Mouse (Mus musculus) gastrocnemius, postnatal 36 days (tissue): ENCODE measurements around the gene Limd1. TPM values are rescaled to one million over a fixed set of nuclear protein-coding genes. Genes with fewer than 3 reads are reported as not detected.

Experiments used
- DNase-seq, 2 experiments: peaks; one replicate each; pipeline ENCODE4 v3.0.0; 2022
- intact Hi-C: fragments of 180-260 bp; cut with DNase I; formaldehyde crosslinking; loops from one replicate; pipeline ENCODE4 v1.15.1; 2025
- total RNA-seq, 2 experiments: library from RNA; stranded (reverse); gene quantifications; 2 replicates each; pipeline ENCODE4 v1.2.3; 2021

Limd1 gene
- total RNA-seq, 2 experiments from 2014 or later: 28.4 to 32.1 TPM

DNA sequence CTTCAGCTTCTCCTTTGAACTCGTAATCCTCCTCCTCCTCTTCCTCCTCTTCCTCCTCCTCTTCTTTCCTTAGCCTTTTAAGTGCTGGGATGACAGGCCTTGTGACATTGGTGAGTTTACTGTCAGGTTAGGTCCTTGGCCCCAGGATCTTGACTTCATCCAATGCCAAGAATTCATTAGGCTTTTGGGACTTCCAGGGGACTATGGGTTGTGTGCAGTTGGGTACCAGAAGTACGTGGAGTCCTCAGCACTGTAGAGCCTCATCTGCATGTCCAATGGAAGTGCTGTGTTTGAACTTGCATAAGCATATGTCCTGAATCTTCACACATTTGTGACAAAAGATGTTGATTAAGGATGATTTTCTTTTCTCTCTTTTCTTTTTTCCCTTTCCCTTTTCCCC lies 30.5 kb downstream of the Limd1 start:
- DNase-seq: no peak
- intact Hi-C loops: loop anchor here (5.0 kb wide), 1 partner anchor 57 kb away; no protein-coding TSS in a partner anchor

DNA sequence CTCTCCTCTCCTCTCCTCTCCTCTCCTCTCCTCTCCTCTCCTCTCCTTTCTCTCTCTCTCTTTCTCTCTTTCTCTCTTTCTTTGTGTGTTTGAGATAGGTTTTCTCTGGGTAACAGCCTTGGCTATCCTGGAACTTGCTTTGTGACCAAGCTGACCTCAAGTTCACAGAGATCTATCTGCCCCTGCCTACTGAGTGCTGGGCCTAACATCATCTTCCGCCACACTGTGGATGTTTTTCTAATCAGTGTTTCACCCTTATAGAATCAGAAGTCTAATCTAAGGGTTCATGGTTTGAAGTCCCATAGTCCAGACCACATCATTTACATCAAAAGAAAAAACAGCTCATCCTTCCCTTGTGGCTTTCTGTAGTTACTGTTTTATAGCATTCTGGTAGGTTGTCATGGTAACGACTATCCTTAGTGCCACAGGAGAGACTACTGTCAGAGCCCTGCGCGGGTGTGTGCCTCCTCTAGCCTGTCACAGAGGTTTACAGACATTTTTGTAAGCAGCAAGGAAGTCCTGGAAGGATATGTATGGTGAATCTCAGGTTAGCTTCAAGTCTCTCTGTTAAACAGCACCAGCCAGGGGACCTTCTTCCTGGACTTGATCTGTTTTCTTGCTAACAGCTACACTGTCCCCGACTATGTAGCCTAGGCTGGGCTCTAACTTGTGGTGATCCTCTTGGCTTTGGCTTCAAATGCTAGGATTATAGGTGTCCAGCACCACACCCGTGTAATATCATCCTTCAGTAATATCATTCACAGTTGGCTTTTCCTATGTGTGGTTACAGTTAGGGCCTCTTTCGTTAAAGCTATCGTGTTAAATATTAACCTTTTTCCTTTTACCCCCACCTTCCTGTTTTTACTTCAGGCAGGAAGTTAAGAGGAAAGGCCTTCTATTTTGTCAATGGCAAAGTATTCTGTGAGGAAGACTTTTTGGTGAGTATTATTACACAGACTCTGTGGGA lies 31.4 kb downstream of the Limd1 start:
- intact Hi-C loops: loop anchor here (5.0 kb wide), 1 partner anchor 58 kb away; no protein-coding TSS in a partner anchor
- no peak for DNase-seq

DNA sequence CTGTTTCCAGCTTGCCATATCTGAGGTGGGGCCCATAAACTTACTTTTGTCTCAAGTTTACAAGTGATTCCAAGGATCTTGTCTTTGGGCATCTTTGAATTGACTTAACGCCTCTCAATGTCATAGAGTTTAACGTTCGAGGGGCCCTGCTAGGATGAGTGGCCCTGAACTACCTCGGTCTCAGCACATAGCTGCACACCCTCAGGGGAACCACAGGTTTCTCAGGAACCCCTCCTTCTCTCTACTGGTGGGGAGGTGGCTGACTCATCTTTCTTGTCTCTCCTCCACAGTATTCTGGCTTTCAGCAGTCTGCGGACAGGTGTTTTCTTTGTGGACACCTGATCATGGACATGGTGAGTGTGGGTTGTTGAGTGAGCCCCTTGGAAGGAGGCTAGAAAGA lies 32.4 kb downstream of the Limd1 start:
- intact Hi-C loops: no loop called here
- no peak for DNase-seq

DNA sequence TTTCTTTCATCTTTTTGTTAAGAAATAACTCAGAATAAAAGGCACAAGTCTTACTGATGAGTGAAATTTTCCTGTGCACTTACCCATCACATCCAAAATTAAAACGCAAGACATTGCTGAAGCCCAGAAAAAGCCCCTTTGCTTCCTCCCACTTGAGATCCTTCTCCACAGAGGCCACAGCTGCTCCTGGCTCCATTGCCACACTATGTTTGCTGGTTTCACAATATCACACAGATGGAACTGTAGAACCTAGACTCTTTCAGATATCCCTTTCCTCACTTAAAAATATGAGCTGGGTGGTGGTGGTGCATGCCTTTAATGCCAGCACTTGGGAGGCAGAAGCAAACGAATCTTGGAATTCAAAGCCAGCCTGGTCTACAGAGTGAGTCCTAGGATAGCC lies 34.0 kb downstream of the Limd1 start:
- no peak for DNase-seq
- intact Hi-C loops: no loop called here

DNA sequence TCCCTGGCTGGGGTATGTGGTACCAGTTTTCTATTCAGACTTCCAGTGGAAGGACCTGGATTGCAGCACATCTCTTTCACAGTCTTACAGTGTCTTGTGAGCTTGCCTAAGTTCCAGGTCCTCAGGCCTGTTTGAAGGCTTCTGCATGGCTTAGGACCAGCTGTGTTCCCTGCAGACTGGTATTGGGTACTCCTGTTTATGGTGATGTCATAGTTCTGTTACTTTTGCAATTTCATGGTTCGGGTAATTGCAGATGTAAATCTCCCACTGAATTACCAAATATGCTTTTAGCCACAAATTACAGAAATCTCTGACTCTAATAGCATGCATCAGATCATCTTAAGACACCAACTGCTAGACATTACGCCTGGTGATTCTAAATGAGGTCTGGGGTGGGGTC lies 36.6 kb downstream of the Limd1 start:
- no peak for DNase-seq
- intact Hi-C loops: loop anchor here (5.0 kb wide), 1 partner anchor 258 kb away; no protein-coding TSS in a partner anchor

DNA sequence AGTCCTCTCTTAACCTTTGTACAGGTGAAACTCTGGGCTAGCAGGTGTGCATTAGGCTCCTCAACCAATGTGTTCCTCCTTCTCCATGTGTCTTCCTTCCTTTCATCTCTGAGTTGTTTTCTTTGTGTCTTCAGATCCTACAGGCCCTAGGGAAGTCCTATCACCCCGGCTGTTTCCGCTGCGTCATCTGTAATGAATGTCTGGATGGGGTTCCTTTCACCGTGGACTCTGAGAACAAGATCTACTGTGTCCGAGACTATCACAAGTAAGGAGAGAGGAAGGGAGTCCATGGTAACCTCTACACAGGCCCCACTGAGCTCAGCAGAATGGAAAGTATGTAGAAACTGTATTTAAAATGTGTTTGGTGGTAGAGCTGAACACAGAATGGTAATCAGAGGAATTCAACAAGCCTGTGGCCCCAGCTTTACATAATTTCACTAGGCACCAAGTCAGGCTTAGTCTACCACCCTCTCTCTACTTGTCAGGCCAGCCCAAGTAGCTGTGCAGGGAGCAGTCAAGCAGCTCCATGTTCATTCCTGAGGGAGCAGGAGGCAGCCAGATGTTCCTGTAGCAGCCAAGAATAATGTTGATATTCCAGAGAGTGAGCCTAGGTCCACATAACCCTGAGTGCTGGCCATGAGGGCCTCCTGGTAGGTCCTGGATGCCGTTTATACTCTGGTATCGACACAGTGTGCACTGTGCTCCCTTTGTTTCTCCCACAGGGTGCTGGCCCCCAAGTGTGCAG lies 38.3 kb downstream of the Limd1 start:
- intact Hi-C loops: loop anchor here (5.0 kb wide), 1 partner anchor 260 kb away; no protein-coding TSS in a partner anchor
- DNase-seq: no peak

DNA sequence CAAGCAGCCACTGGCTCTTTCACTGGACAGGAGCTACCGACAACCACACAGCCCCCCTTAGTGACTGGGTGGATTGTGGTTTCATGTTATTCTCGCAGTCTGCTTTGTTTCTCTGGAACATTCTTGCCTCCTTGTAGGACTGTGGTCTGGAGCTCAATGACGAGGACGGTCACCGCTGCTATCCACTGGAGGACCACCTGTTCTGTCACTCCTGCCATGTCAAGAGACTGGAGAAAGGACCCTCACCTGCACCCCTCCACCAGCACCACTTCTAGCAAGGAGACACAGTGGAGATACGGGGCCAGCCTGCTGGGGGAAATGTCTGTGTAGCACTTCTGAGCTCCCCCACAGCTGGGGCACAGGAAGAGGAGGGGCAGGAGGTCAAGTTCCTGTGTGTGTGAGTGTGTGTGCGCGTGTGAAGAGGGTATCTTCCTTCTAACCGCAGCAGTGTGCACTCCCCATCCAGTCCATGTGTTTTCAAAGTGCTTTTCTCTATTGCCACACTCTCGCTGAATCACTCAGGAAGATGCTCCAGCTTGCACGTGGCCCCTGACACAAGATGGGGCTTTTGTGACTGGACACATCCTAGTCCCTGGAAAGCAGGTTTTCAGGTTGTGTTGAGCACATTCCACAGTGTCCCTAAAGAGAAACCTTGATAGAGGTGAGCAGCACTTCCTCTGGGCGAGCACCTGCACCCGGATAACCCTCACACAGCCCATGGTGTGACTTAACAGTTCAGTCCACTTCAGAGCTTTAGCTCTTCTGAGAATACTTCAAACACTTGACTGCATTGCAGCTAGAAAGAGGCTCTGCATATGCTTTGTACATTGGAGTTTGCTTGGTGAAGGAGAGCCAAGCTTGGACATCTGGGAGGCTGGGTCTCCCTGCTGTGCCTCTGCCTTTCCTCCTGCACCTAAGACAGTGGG lies 40.7 kb downstream of the Limd1 start:
- intact Hi-C loops: loop anchor here (5.0 kb wide), 1 partner anchor 262 kb away; no protein-coding TSS in a partner anchor

DNA sequence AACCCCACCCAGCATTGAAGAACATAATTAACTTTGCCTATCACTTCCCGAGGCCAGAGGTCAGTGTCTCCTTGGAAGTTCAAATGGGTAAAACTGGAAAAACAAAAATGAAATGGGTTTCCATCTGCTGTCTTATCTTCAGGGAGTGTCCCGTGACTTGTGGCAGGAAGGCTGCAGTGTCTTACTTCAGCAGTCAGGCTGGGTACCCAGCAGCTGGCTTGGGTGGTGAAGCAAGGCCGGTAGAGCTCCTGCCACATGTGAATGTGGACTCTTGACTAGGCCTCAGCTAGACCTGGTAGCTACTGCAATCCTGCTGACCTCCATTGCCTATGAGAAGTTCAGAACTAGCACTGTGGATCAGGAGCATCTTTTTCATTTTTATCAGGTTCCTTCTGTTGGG lies 42.2 kb downstream of the Limd1 start:
- intact Hi-C loops: loop anchor here (5.0 kb wide), 1 partner anchor 68 kb away; no protein-coding TSS in a partner anchor
- no peak for DNase-seq

More for the DNA sequence above, 40.7 kb downstream of the Limd1 start:
- DNase-seq: no peak

DNA sequence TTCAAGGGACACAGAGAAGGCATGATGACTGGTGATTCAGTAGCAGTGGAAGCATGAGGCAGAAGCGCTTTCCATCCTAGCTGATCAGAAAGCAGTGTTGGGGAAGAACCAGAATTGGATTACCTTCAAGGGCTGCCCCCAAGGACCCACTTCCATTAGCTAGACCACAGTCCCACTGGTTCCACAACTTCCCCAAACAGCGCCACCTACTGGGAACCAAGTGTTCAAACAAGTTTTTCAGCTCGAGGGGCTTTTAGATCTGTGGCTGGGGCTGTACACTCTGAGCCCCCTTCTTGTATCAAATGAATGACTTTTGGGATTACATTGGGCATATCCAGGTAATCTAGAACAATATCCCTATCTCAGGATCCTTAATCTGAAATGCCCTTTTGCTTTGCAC lies 45.2 kb downstream of the Limd1 start:
- intact Hi-C loops: loop anchor here (5.0 kb wide), 1 partner anchor 71 kb away; no protein-coding TSS in a partner anchor
- DNase-seq: no peak

DNA sequence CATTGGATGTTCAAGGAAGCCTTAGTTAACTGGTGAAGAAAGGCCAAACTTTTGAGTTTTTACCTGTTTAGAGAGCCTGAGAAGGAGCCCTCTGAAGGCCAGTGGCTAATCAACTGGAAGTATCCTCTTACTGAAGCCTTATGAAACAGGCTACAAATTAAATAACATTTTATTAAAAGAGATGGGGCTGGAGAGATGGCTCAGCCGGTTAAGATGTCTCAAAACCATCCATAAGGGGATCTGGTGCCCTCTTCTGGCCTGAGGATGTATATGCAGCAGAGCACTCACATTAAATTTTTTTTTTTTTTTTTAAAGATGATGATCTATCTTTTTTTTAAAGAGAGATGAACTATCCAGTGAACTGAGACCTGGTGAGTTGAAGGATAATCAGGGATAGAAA lies 46.6 kb downstream of the Limd1 start:
- intact Hi-C loops: no loop called here
- DNase-seq: peak in 1 of 2 experiments; percentile 55

DNA sequence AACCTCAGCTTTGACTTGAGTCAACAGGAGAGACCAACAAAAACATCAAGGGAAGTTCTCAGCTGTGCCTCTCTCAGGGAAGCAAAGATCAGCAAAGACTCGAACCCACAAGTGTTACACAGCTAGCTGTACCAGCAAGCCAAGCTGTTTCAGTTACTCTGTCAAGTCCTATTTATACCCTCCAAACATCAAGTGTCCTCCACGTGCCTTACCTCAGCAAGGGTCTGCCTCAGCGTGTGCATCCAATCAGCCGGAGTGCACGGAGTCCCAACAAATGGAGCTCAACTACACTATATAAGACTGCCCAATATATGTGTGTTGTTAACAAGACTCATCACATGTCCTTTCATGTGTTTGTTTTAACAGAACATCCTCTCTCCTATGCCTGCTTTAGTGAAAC lies 48.0 kb downstream of the Limd1 start:
- DNase-seq: no peak
- intact Hi-C loops: no loop called here

DNA sequence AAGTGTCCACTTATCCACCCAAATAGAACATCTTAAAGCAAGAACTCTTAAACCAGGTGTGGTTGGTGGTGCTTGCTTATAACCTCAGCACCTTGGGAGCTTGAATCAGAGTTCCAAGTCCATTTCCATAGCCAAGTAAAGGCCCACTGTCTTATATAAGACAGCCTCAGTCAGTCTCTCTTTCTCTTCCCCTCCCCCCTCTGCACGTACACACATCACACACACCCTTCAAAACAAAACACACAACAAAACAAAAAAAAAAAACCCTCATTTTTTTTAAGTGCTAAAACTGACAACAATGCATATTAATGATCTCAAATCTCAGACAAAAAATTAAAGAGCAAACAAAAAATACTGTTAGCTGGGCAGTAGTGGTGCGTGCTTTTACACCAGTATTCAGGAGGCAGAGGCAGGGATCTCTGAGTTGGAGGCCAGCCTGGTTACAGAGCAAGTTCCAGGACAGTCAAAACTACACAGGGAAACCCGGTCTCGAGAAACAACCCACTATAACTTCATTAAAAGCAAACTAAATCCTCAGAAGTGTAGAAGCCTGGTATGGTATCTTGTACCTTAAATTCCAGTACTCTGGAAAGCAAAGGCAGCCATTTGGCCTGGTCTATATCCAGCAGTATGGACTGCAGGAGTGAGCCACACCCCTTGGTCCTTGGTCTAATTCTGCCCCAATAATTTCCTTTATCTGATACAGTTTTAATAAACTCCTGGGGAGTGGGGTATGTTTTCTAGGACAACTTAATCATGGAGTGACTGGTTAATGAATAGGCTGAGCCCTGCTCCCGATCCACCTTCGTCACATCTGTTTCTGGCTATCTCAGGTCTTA lies 49.8 kb downstream of the Limd1 start:
- DNase-seq: no peak
- intact Hi-C loops: no loop called here

DNA sequence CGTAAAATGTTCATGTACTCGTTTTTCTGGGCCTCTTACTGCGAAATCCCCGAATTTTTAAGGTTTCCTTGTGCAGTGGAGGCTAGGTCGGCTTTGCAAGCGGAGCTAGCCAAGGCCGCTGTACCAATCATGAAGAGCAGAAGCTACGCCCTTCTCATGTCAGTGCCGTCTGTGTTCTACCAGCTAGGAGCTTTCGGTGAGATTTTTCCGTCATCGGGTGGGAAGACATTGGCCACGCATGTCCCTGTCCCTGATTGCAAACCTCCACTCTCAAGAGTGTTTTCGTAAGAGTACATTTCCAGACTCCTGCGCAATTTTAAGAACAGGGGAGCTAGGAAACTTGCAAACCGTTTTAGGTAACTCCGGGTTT lies 50.4 kb downstream of the Limd1 start:
- intact Hi-C loops: no loop called here
- peak; percentile 23 to 40 for DNase-seq

DNA sequence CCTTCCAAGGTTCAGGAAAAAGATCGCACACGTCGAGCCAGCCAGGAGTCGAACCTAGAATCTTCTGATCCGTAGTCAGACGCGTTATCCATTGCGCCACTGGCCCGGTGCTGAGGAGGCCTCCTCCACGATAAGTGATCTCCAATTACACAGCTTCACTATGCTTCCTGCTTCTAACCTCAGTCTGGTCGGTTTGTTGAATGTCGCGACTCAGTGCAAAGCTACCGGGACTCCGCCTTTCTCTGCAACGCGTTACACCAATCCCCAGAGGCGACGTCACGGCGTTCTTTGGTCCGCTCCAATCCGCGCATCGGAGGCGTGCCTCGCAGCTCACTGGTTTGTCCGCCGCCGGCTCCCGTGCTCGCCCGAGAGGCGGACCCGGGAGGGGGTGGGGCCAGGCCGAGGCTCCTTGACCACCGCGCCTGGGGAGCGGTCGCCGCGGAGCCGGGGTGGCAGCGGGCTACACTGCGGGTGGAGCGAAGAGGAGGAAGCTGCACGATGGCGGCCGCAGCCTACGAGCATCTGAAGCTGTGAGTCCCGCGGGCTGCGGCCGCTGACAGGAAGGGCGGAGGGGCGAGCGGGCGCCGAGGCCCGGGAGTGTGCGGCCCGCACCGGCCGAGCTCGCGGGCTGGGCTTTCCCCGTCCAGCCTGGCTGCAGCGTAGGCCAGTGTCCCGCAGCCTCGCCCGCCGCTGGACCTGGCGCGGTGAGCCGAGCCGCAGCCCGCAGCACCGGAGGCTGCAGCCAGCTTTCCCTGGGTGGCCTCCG lies 51.1 kb downstream of the Limd1 start, which contains the start of gene Sacm1l:
Sacm1l (plus strand) TSS at position 368 of the 766 bp plus-strand sequence.
- intact Hi-C loops: no loop called here
- DNase-seq: peak; percentile 95 to 98

DNA sequence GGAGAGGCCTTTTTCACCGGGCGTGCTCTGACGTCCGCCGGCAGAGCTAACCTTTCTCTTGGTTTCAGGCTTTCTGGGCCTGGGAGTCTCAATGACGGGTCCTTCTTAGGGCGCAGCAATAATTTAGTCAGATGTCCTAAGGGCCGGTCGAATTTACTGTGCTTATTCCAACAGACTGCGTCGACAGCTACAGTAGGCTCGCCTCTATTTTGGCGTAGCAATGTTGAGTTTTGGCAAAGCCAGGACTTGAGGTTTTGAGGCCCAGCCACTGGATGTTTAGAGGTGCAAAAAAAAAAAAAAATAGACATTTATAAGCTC lies 51.6 kb downstream of the Limd1 start:
- intact Hi-C loops: no loop called here
- no peak for DNase-seq

DNA sequence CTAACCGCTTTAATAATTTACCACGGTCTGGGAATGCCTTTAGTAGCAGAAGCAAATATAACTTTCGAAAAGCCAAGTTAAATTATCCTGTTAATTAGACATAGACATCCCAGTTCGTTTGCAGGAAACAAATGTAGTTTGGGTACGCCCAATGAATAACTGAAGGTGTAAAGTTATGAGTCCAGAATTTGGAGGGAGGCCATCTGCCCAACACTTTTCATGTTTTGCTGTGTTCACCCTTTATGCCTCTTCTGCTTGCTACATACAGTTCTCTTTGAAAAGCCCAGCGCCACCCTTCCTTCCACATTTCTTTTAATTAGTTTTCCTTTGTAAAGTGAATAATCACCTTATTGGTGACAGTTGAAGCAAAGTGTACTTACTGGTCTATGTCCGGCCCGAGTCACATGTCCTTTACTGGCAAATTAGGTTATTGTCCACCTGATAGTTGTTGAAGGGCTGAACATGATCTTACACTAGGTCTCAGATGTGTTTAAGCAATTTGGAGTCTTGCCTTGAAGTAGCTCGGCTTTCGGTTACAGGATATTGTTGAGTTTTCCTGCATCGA lies 52.1 kb downstream of the Limd1 start:
- intact Hi-C loops: no loop called here
- DNase-seq: no peak

DNA sequence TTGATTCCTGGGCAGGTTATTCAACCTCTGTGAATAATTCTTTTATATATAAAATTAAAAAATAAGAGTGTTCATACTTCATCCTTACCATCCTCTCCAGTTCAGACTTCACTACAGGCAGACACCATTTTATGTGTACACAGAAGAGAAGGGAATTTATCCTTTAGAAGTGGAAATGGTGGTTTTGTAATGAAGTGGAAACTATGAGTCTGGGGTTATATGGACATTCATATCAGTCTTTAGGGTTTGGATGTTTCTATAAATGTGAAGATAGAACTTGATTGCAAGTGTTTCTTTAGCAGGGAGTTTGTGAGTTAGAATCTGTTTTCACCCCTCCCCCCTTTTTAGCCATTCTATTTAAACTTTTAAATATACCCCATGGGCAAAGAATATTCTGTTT lies 52.7 kb downstream of the Limd1 start:
- no peak for DNase-seq
- intact Hi-C loops: no loop called here

DNA sequence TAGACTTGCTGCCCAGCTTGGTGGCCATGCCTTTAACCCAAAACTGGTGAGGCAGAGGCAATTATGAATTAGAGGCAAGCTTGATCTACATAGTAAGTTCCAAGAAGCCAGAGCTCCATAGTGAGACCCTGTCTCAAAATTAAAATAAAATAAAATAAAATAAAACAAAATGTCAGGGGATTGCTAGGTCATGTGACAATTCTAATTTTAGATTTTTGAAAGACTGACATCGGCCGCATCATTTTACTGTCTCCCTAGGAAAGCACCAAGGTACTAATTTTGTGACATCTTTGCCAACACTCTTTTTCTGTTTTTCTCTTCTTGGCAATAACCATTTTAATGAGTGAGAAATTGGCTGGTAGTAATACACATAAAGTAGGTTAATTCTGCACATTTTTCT lies 58.1 kb downstream of the Limd1 start:
- DNase-seq: no peak
- intact Hi-C loops: no loop called here
